31 mouse cellular contexts compared by ENCODE assay signal in genomic region chr8:116707496-116707895, GRCm38 (mm10).
"Had no signal": no experiment of that assay in that cellular context is flagged by ENCODE, and none has a peak within 500 bp of the region (broad histone marks: within the 10 kb centered on the region; RNA-seq: fewer than 3 reads in every experiment).

No protein-coding gene starts in this region.

- H3K27ac ChIP-seq: limb, embryonic 10.5 days; limb, embryonic 12.5 days; limb, embryonic 13.5 days; limb, embryonic 15.5 days; liver, embryonic 12.5 days; liver, embryonic 13.5 days; liver, embryonic 14.5 days; liver, embryonic 15.5 days; lung, embryonic 15.5 days; macrophage; midbrain, embryonic 10.5 days; midbrain, embryonic 12.5 days; midbrain, embryonic 13.5 days; midbrain, embryonic 15.5 days; neural tube, embryonic 12.5 days; neural tube, embryonic 13.5 days had no signal

- H3K4me1 ChIP-seq: limb, embryonic 10.5 days; limb, embryonic 12.5 days; limb, embryonic 13.5 days; limb, embryonic 15.5 days; liver, embryonic 12.5 days; liver, embryonic 13.5 days; liver, embryonic 15.5 days; lung, embryonic 15.5 days; megakaryocyte, embryonic 14.5 days; midbrain, embryonic 10.5 days; midbrain, embryonic 12.5 days; midbrain, embryonic 13.5 days; midbrain, embryonic 15.5 days; neural tube, embryonic 12.5 days; neural tube, embryonic 13.5 days had no signal

- DNase-seq: left cerebral cortex, postnatal 4 days; liver; liver, embryonic 13.5 days; liver, postnatal 0 days; lung, adult 18-20 months; lung, adult 2 months; lung, embryonic 14.5 days; lung, postnatal 10 days; lung, postnatal 14 days; lung, postnatal 36 days; lung, postnatal 4 days; midbrain, embryonic 14.5 days had no signal

- H3K9ac ChIP-seq: limb, embryonic 12.5 days; limb, embryonic 13.5 days; limb, embryonic 15.5 days; liver, embryonic 12.5 days; liver, embryonic 13.5 days; liver, embryonic 14.5 days; liver, embryonic 15.5 days; liver, postnatal 0 days; lung, embryonic 14.5 days; lung, embryonic 15.5 days; midbrain, embryonic 12.5 days; midbrain, embryonic 13.5 days; midbrain, embryonic 15.5 days; neural tube, embryonic 12.5 days; neural tube, embryonic 13.5 days had no signal

- H3K27me3 ChIP-seq: limb, embryonic 12.5 days; limb, embryonic 13.5 days; limb, embryonic 15.5 days; liver, embryonic 12.5 days; liver, embryonic 13.5 days; liver, embryonic 15.5 days; lung, embryonic 15.5 days; megakaryocyte, embryonic 14.5 days; midbrain, embryonic 12.5 days; midbrain, embryonic 13.5 days; midbrain, embryonic 15.5 days; neural tube, embryonic 12.5 days; neural tube, embryonic 13.5 days had no signal

- H3K4me3 ChIP-seq: limb, embryonic 10.5 days; limb, embryonic 12.5 days; limb, embryonic 13.5 days; limb, embryonic 15.5 days; liver, embryonic 12.5 days; liver, embryonic 13.5 days; liver, embryonic 15.5 days; lung, embryonic 15.5 days; megakaryocyte, embryonic 14.5 days; midbrain, embryonic 10.5 days; midbrain, embryonic 12.5 days; midbrain, embryonic 13.5 days; midbrain, embryonic 15.5 days; myocyte; neural tube, embryonic 12.5 days; neural tube, embryonic 13.5 days had no signal

- ATAC-seq: liver, embryonic 12.5 days; liver, postnatal 0 days; lung, postnatal 0 days; midbrain, embryonic 13.5 days; midbrain, embryonic 15.5 days; midbrain, embryonic 16.5 days had no signal

- H3K36me3 ChIP-seq: limb, embryonic 10.5 days; limb, embryonic 12.5 days; limb, embryonic 13.5 days; limb, embryonic 15.5 days; liver, embryonic 12.5 days; liver, embryonic 13.5 days; liver, embryonic 15.5 days; lung, embryonic 15.5 days; midbrain, embryonic 10.5 days; midbrain, embryonic 12.5 days; midbrain, embryonic 13.5 days; midbrain, embryonic 15.5 days; neural tube, embryonic 12.5 days; neural tube, embryonic 13.5 days had no signal
